Mouse (Mus musculus): ENCODE data around the gene Hspa13. TPM values are rescaled to one million over a fixed set of nuclear protein-coding genes. Genes with fewer than 3 reads are reported as not detected.

The Hspa13 gene
- total RNA-seq (2021) = 10 to 100 TPM; 39.9 to 42.4 TPM
- long read RNA-seq, full-length matches to known transcripts = 15 of 38 reads
- long read RNA-seq, partial matches to known transcripts = 2 of 38 reads
- long read RNA-seq, other reads (novel, unspliced or antisense) = 21 of 38 reads

DNA sequence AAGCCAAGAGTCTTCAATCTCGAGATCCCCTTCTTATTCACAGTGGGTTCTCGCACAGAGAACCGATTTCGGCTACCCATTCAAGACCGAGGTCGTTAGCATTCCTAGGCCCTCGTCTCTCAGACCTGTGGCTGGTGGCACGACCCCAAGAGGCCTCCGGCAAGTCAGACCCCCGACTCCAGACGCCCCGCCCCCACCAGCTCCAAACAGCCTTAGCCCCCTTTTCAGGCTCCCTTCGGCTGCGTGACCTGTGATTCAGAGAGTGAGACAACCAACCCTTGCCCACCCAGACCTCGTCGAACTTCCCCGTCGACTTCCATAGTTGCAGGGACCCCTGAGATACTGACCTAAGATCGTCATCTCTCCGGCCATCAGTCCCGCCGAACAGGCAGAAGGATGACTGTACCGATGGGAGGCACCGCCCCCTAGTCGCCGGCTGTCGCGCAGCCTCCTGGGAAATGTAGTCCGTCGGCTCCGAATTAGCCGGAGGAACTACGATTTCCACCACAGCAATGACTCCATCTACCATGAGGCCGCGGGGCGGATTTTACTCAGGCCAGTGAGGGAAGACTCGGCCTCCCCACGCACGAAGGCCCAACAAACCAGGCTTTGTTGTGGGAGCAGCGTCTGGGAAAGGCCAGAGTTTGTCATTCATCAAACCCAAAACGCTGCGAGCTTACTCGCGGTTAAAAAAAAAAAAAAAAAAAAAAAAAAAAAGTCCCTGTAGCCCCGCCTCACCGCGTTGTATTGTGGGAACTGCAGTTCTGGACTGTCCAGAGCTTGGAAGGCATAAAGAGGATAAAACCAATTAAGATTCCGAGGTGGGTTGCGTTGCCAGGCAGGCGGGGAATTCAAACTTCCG is at the start of gene Hspa13:
Gene Hspa13, minus strand, starts transcription at position 717 of the 862 bp plus-strand sequence.
- peak; percentile 97 to 98 for DNase-seq (ENCODE audit: low spot score in 2 of 2)

DNA sequence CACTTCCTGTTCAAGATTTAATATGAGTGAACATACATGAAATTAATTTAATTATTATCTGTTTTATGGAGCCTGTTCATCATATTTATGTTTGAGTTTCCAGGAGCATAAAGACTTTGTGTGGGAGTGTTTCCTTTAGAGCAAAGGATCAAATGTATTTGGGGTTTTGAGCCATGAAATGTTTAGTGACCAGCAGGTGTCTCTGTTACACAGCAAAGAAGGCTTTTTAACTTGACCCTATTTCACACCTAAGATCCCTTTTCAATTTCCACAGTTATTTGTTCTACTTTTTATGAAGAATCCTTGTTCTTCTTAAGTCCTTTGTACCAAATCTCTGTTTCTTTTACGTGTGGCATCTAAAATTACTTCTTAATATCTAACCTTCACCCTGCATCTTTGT is 12.4 kb upstream of the Hspa13 start:
- no peak for DNase-seq (ENCODE audit: low spot score in 2 of 2)

DNA sequence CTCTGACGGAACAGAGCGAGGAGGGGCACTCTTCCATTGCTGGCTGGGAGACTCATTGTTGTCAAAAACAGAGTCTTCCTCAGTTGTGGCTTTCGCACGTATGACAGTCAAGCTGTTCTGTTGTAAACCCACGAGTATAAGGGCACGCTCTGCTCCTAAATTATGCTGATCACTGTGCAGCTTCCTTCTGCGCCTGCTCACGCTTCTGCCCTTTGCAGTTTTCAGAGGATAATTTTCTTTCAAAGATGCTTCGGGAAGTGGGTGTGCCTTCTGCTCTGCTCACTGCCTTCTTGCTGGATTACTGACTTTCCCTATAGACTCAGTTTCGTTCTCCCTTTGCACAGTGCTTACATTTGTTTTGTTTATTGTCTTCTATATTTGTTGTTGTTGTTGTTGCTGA is 6.3 kb upstream of the Hspa13 start:
- peak in 1 of 2 experiments; percentile 16 for DNase-seq (ENCODE audit: low spot score in 2 of 2)

DNA sequence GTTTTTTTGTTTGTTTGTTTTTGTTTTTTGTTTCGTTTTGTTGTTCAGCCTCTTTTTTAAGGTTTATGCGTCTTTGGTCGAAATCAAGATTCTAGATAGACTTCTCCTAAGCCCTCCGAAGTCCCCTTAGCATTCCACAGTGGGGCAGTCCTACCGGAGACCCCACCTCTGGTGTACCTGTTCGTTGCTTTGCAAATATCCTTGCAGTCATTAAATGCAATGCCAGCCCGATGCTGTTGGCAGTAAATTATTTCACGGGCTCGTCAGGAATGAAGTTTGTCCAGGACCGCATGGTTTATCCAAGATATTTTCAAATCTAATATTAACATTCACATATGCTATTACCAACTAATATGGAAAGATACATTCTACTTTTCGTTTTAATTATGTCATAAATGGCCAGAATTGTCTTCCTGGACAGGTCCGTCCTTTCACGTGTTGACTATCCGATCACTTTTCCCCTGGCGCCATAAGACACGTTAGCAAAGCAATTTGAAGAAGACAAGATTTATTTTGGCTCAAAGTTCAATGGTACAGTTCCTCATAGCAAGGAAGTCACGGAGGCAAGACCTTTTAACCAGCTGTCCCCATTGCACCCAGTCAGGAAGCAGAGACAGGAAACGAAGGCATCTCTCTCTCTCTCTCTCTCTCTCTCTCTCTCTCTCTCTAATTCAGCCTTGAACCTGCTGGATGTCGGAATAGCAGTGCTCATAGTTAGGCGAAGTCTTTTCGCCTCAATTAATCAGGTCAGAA is 522 bp upstream of the Hspa13 start:
- DNase-seq (ENCODE audit: low spot score in 2 of 2) = no peak

DNA sequence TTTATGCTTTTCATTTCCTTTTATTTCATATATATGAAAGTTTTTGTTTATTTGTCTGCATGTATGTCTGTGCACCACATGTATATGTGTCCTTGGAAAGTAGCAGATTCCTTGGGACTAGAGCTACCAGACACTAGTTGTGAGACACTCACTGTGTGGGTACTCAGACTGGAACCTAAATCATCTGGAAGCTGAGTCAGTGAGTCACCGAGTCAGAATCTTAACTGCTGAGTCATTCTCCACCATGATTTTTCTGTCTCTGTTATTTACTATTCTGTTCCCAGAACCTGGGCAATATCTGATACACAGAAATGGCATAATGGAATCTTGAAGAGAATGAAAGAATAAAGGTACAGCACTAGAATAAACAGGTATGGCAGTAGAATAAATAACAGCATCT is 14.0 kb downstream of the Hspa13 start:
- DNase-seq (ENCODE audit: low spot score in 2 of 2) = no peak

DNA sequence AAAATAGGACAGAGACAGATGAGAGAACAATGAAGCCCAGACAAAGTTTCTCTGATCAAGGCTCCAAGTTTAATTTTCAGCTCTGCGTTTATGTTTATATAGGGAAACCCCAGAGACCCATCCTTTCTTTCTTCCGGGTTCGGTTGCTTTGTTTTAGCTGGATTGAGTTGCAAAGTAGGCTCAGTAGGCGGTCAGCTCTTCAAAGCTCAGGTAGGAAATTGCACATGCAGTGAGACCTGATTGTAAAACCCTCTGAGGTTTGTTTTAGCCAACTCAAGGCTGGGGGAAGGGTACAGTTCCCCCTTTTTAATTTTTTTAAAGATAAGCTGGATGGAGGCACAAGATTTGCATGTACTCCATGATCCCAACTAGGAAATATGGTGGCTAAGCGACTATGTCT is 16.8 kb downstream of the Hspa13 start:
- DNase-seq (ENCODE audit: low spot score in 2 of 2) = no peak

DNA sequence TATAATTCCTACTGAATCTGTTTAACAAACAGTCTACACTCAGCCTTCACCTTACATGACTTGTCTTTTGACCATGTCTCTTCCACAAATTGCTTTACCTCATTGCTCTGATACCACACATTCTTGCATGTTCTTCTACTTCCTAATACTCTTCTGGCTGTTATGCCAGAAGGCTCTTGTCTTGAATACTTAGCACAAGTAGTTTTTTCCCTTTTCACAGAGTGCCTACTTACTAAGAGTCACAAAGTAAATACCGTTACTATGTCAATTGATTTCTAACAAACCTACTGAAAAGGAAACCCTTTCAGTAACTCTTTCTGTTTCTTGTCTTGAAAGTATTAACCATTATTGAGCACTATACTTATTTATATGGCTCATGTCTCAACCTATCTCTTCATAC is 18.0 kb downstream of the Hspa13 start:
- no peak for DNase-seq (ENCODE audit: low spot score in 2 of 2)

DNA sequence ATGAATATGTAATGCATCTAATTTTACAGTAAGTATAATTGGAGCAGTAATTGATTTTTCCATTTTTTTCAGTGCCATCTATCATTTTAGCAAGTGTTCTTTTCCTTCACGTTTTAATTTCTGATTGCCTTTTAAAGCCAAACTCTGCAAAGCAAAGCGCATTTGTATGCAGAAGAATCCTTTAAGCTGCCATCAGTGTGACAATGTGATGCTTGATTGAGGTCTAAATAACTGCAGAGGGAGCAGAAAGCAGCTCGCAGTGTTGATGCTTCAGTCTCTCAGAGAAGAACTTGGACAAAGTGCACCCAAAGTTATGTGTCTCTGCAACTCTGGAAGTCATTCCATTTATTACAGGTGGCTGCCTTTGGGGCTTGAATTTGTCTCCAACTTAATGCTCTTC is 22.9 kb downstream of the Hspa13 start:
- DNase-seq (ENCODE audit: low spot score in 2 of 2) = no peak

DNA sequence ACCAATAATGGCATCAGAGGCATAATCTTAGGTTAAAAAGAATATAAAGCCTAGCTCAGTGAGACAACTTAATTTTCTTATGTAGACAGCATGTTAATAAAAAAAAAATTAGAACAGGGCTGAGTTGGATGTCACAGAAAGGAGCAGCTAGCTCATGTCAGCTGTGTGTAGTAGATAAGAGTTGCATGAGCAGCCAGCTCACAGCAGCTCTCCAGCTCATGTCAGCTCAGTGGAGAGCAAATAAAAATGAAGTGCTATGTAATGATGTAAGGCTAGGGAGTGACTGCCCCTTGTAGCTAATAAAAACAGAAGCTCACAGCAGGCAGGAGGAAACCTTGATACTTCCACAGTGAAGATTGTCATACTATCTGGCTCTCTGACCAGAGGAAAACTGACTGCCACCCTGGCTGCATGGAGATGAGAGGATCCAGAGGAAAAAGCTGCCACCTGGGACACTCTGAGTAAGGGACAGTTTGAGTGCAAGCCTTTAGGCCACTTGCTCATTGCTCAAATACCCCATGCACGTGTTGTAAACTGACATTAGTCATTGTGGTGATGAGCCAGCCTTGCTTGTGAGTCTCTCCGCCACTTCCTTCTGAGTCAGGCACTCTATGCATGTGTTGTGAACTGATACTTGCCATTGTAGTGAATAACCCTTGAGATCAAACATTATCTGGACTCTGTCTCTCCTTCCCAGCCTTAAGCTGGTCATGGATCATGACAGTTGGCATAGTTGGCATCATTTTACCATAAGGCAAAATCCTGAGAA is 49.3 kb downstream of the Hspa13 start:
- DNase-seq (ENCODE audit: low spot score in 2 of 2) = no peak

DNA sequence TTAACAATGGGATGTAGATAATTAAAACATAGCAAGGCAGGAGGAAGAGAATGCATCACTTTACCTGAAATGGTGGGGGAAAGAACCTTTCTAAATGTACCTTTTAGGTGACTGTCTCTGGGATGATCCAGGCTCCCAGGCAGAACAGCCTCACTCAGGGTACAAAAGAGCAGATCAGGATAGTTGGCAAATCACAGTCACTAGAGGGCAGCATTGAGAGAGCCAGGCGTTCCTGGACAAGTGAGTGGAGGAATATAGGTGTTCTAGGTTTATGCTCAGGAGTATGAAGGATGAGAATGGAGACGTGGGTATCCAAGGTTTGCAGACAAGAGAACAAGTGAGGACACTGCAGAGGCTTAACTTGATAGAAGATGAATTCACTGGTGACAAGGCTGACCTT is 70.7 kb downstream of the Hspa13 start:
- peak; percentile 32 to 41 for DNase-seq (ENCODE audit: low spot score in 2 of 2)

Small RNA genes lying within 50 kb of the gene (microRNA-seq; reads per million reads assigned to microRNA genes)
- 0 reads per million in 2 experiments for gene Gm22923

Other genes with a start within 250 kb of the Hspa13 start
- gene Lipi, start 181.0 kb downstream of the Hspa13 start, total RNA-seq (2021) = under 1 TPM in 1 of 2 experiments, not detected in 1; 0.20 TPM
- 1 to 10 TPM; 4.6 to 6.3 TPM for gene Rbm11, start 174.3 kb downstream of the Hspa13 start, total RNA-seq (2021)

Measured in layer of hippocampus, postnatal 10 days (tissue).